In genomic region chr13:4244861-4245559, GRCm38 (mm10) we compare ENCODE assay signal across 9 mouse cellular contexts. TPM values are rescaled to one million over a fixed set of nuclear protein-coding genes. Genes with fewer than 3 reads are reported as not detected.
DNase-seq lines count a peak whose midpoint lies in the region; ATAC-seq and TF ChIP-seq lines count a peak whose summit lies in the region.
"Had no signal": no experiment of that assay in that cellular context is flagged by ENCODE, and none has a peak within 500 bp of the region (broad histone marks: within the 10 kb centered on the region; RNA-seq: fewer than 3 reads in every experiment).

No protein-coding gene starts in this region.

- H3K9ac ChIP-seq in heart, embryonic 14.5 days (ENCODE audit: low read length): peak overlapping the region; percentile 36; the same call in 1 of the 2 replicates
- H3K9ac ChIP-seq in hindbrain, postnatal 0 days (replicated peaks; ENCODE audit: low read length): peak overlapping the region; percentile 33; the same call in 1 of the 2 replicates
- no peak overlapping the region for H3K9ac ChIP-seq in liver, embryonic 12.5 days

- no peaks in the 10 kb centered on the region for H3K4me1 ChIP-seq in heart, embryonic 14.5 days (ENCODE audit: control insufficient read depth in 2 of 2, insufficient read depth in 2 of 2, low read length in 2 of 2)
- no peaks in the 10 kb centered on the region for H3K4me1 ChIP-seq in hindbrain, postnatal 0 days (ENCODE audit: insufficient read depth, low read length)
- no peaks in the 10 kb centered on the region for H3K4me1 ChIP-seq in liver, embryonic 12.5 days

- H3K4me3 ChIP-seq in heart, embryonic 14.5 days (ENCODE audit: control insufficient read depth in 1 of 2, insufficient read depth in 1 of 2, low read depth in 1 of 2, low read length in 2 of 2): peak overlapping the region; percentile 30 to 39
- H3K4me3 ChIP-seq in hindbrain, postnatal 0 days (ENCODE audit: low read length): peak overlapping the region; percentile 37
- H3K4me3 ChIP-seq in liver, embryonic 12.5 days: peak overlapping the region; percentile 11; the same call in 1 of the 2 replicates

- WGBS in heart, embryonic 14.5 days: 2% methylated on average over 13 of the region's 13 CpGs
- 1% methylated on average over 13 of the region's 13 CpGs for WGBS in hindbrain, postnatal 0 days
- 10% methylated on average over 13 of the region's 13 CpGs for WGBS in liver, embryonic 12.5 days (ENCODE audit: insufficient replicate concordance)

- no peaks in the 10 kb centered on the region for H3K9me3 ChIP-seq in heart, embryonic 14.5 days (ENCODE audit: control insufficient read depth, low read length)
- no peaks in the 10 kb centered on the region for H3K9me3 ChIP-seq in hindbrain, postnatal 0 days (ENCODE audit: low read length)
- H3K9me3 ChIP-seq in liver, embryonic 12.5 days (replicated peaks): no peaks in the 10 kb centered on the region

- DNase-seq in heart, adult 8-10 months (ENCODE audit: low spot score): no peak
- DNase-seq in embryo, embryonic 11 days: peak; percentile 77
- DNase-seq in hindbrain, postnatal 0 days (ENCODE audit: low spot score): peak; percentile 51
- peak; percentile 67 for DNase-seq in neural tube, embryonic 10.5 days (ENCODE audit: extremely low spot score, low spot score)
- no peak for DNase-seq in cerebellum, postnatal 36 days
- DNase-seq in spleen, postnatal 14 days (ENCODE audit: low spot score in 2 of 2): no peak

- H3K4me2 ChIP-seq in heart, embryonic 14.5 days (ENCODE audit: low read length): peak overlapping the region; percentile 66
- peak overlapping the region; percentile 54 for H3K4me2 ChIP-seq in hindbrain, postnatal 0 days (ENCODE audit: low read depth, low read length)
- peak overlapping the region; percentile 44 for H3K4me2 ChIP-seq in liver, embryonic 12.5 days

- ATAC-seq in heart, embryonic 14.5 days (ENCODE audit: insufficient number of reproducible peaks, insufficient read depth, low FRiP score, low read depth): peak; percentile 78
- peak; percentile 94 for ATAC-seq in hindbrain, postnatal 0 days
- ATAC-seq in liver, embryonic 12.5 days: peak; percentile 51

- no peaks in the 10 kb centered on the region for H3K36me3 ChIP-seq in heart, embryonic 14.5 days (ENCODE audit: control insufficient read depth, insufficient read depth, low read length)
- H3K36me3 ChIP-seq in hindbrain, postnatal 0 days (ENCODE audit: insufficient read depth, low read length): no peaks in the 10 kb centered on the region
- no peaks in the 10 kb centered on the region for H3K36me3 ChIP-seq in liver, embryonic 12.5 days

- peak; percentile 35; the same call in 1 of the 2 replicates for TF ChIP-seq CTCF in hindbrain, postnatal 0 days (IDR thresholded peaks at IDR 0.05; ENCODE audit: low read depth)

- H3K27me3 ChIP-seq in heart, embryonic 14.5 days (ENCODE audit: control insufficient read depth, insufficient read depth, low read length): no peaks in the 10 kb centered on the region
- no peaks in the 10 kb centered on the region for H3K27me3 ChIP-seq in hindbrain, postnatal 0 days (ENCODE audit: insufficient read depth, low read length)
- H3K27me3 ChIP-seq in liver, embryonic 12.5 days (replicated peaks): no peaks in the 10 kb centered on the region

- no peak overlapping the region for H3K27ac ChIP-seq in heart, embryonic 14.5 days (replicated peaks in 1 of 2; ENCODE audit: control insufficient read depth in 1 of 2, insufficient read depth in 1 of 2, low read depth in 2 of 2, low read length in 2 of 2)
- H3K27ac ChIP-seq in hindbrain, postnatal 0 days: peak overlapping the region; percentile 51; the same call in 1 of the 2 replicates
- no peak overlapping the region for H3K27ac ChIP-seq in liver, embryonic 12.5 days

RNA-seq across cellular contexts. Expression of gene Akr1c19, which starts 16.5 kb away (rescaled TPM):
- polyA plus RNA-seq in heart, embryonic 14.5 days (2014; fragmentation: Nextera tagmentation; extraction: Ambion mirVana): 1.4 and 1.6 TPM in 2 replicates
- total RNA-seq in heart, adult 8-10 months (2022): 1 to 10 TPM; 1.7 to 2.3 (median 1.8) TPM
- 0.73 and 1.1 TPM in 2 replicates for total RNA-seq in hindbrain, postnatal 0 days (2014; rRNA removed)
- polyA plus RNA-seq in hindbrain, postnatal 0 days (2015; fragmentation: Nextera tagmentation; extraction: Ambion mirVana): 5.9 and 6.4 TPM in 2 replicates
- 34.1 and 36.7 TPM in 2 replicates for polyA plus RNA-seq in liver, embryonic 12.5 days (2016; fragmentation: Nextera tagmentation; extraction: Ambion mirVana)
- total RNA-seq: left cerebral cortex, postnatal 25 days had no signal

RNA-seq across cellular contexts. Expression of gene Akr1c12, which starts 34.2 kb away (rescaled TPM):
- polyA plus RNA-seq in heart, embryonic 14.5 days (2014; fragmentation: Nextera tagmentation; extraction: Ambion mirVana): 0.42 and 0.85 TPM in 2 replicates
- not detected for total RNA-seq in heart, adult 8-10 months (2022)
- total RNA-seq in hindbrain, postnatal 0 days (2014; rRNA removed): not detected in 2 replicates
- 0.15 and 0.28 TPM in 2 replicates for polyA plus RNA-seq in hindbrain, postnatal 0 days (2015; fragmentation: Nextera tagmentation; extraction: Ambion mirVana)
- polyA plus RNA-seq in liver, embryonic 12.5 days (2016; fragmentation: Nextera tagmentation; extraction: Ambion mirVana): 12.2 and 13.2 TPM in 2 replicates
- total RNA-seq: left cerebral cortex, postnatal 25 days had no signal

RNA-seq across cellular contexts. Expression of gene Akr1c13, which starts 54.1 kb away (rescaled TPM):
- 1.2 and 2.8 TPM in 2 replicates for polyA plus RNA-seq in heart, embryonic 14.5 days (2014; fragmentation: Nextera tagmentation; extraction: Ambion mirVana)
- 1 to 10 TPM in 3 of 4 experiments, under 1 TPM in 1; 0.76 to 2.2 (median 1.8) TPM for total RNA-seq in heart, adult 8-10 months (2022)
- total RNA-seq in hindbrain, postnatal 0 days (2014; rRNA removed): 0.10 and 4.6 TPM in 2 replicates
- 3.5 and 4.2 TPM in 2 replicates for polyA plus RNA-seq in hindbrain, postnatal 0 days (2015; fragmentation: Nextera tagmentation; extraction: Ambion mirVana)
- polyA plus RNA-seq in liver, embryonic 12.5 days (2016; fragmentation: Nextera tagmentation; extraction: Ambion mirVana): 26.1 and 29.1 TPM in 2 replicates

Comparison
In these comparisons a context has a peak if more than half of its experiments do, and no peak if none do; other contexts are left out.
1. DNase-seq: peak in embryo, embryonic 11 days (single experiment), hindbrain, postnatal 0 days (single experiment) and neural tube, embryonic 10.5 days (single experiment); none in heart, adult 8-10 months (single experiment), cerebellum, postnatal 36 days (0 of 2) and spleen, postnatal 14 days (0 of 2).
2. Peak in every context shown above with its lines, with median percentiles within 50 percentile points of each other: ATAC-seq, H3K4me2 ChIP-seq and H3K4me3 ChIP-seq.